Mouse (Mus musculus) C2C12 (cell line): ENCODE results near the gene Hoxb7. TPM values are rescaled to one million over a fixed set of nuclear protein-coding genes. Genes with fewer than 3 reads are reported as not detected.

ENCODE experiments used
- H3K27me3 ChIP-seq: one replicate; pipeline ENCODE4 v1.6.1; 2011; ENCODE audit not compliant: control insufficient read depth, insufficient read depth, insufficient read length
- H3K36me3 ChIP-seq: one replicate; pipeline ENCODE4 v1.6.1; 2011; ENCODE audit not compliant: control insufficient read depth, insufficient read depth
- H3K4me3 ChIP-seq: one replicate; pipeline ENCODE4 v1.5.1; 2011; ENCODE audit warnings: mild to moderate bottlenecking, control low read depth; ENCODE audit not compliant: poor library complexity, insufficient read depth, severe bottlenecking
- H3K79me2 ChIP-seq: one replicate; pipeline ENCODE4 v1.6.1; 2011; ENCODE audit not compliant: control insufficient read depth, insufficient read depth
- H3K79me3 ChIP-seq: one replicate; pipeline ENCODE4 v1.6.1; 2011; ENCODE audit warnings: low read depth, control low read depth
- H3ac ChIP-seq: one replicate; pipeline ENCODE3; 2011; ENCODE audit warnings: low read depth; ENCODE audit not compliant: control insufficient read depth, insufficient read length
- CEBPB ChIP-seq: IDR thresholded peaks from one replicate; pipeline ENCODE4 v1.6.1; 2011; ENCODE audit warnings: low read depth, mild to moderate bottlenecking, control low read depth, moderate library complexity
- CTCF ChIP-seq: IDR thresholded peaks from one replicate; pipeline ENCODE4 v1.5.1; 2011; ENCODE audit not compliant: control insufficient read depth, insufficient read depth, insufficient read length
- FOSL1 ChIP-seq: IDR thresholded peaks from one replicate; pipeline ENCODE4 v1.8.0; 2011; ENCODE audit warnings: mild to moderate bottlenecking, low read length; ENCODE audit not compliant: poor library complexity, insufficient read depth, severe bottlenecking
- MAX ChIP-seq: IDR thresholded peaks from one replicate; pipeline ENCODE4 v1.6.1; 2011; ENCODE audit warnings: mild to moderate bottlenecking, control low read depth
- MYOD1 ChIP-seq: IDR thresholded peaks from one replicate; pipeline ENCODE4 v1.6.1; 2011; ENCODE audit warnings: low read depth; ENCODE audit not compliant: control insufficient read depth, insufficient read length
- MYOG ChIP-seq: IDR thresholded peaks from one replicate; pipeline ENCODE4 v1.6.1; 2011; ENCODE audit not compliant: control insufficient read depth, insufficient read length; ENCODE audit errors: extremely low read depth
- USF1 ChIP-seq: IDR thresholded peaks from one replicate; pipeline ENCODE4 v1.6.1; 2011; ENCODE audit warnings: low read depth, mild to moderate bottlenecking, control low read depth, moderate library complexity
- polyA plus RNA-seq: library from polyadenylated mRNA; unstranded; fragments of >200 nt; fragmentation: generic; extraction: Trizol; gene quantifications from one replicate; pipeline ENCODE4 v1.2.1, GENCODE M21; 2012; ENCODE audit warnings: missing spikeins

Gene Hoxb7
- polyA plus RNA-seq, 1 experiment, result 0.04 TPM

GRCm38 (mm10) chr11:96319071-96319902 is 32.9 kb downstream of the Hoxb7 start:
- H3K79me3 ChIP-seq, result no peaks in the 10 kb centered on the region
- H3K27me3 ChIP-seq, result peaks cover 73% of the 10 kb centered on the region
- no peak overlapping the region for H3K4me3 ChIP-seq
- no peak overlapping the region for H3ac ChIP-seq
- no peaks in the 10 kb centered on the region for H3K79me2 ChIP-seq
- TF ChIP-seq FOSL1 (no peak), CEBPB (no peak), MYOG (no peak)
- no peaks in the 10 kb centered on the region for H3K36me3 ChIP-seq

GRCm38 (mm10) chr11:96319910-96320309 is 33.5 kb downstream of the Hoxb7 start:
- Histone ChIP-seq H3K79me3 (no peaks in the 10 kb centered on the region), H3K36me3 (no peaks in the 10 kb centered on the region), H3K79me2 (no peaks in the 10 kb centered on the region), H3K4me3 (peak overlapping the region; percentile 6), H3ac (no peak overlapping the region), H3K27me3 (peaks cover 70% of the 10 kb centered on the region)
- TF ChIP-seq FOSL1 (no peak), USF1 (no peak), CTCF (no peak), MYOG (no peak), MAX (no peak), CEBPB (no peak), MYOD1 (no peak)

GRCm38 (mm10) chr11:96320688-96321087 is 34.3 kb downstream of the Hoxb7 start:
- H3K79me2 ChIP-seq, result no peaks in the 10 kb centered on the region

GRCm38 (mm10) chr11:96321846-96322245 is 35.4 kb downstream of the Hoxb7 start:
- H3K27me3 ChIP-seq, result peaks cover 76% of the 10 kb centered on the region
- no peak overlapping the region for H3K4me3 ChIP-seq

More at GRCm38 (mm10) chr11:96320688-96321087, 34.3 kb downstream of the Hoxb7 start:
- Histone ChIP-seq H3K27me3 (peaks cover 70% of the 10 kb centered on the region), H3K79me3 (no peaks in the 10 kb centered on the region), H3K4me3 (no peak overlapping the region), H3ac (no peak overlapping the region), H3K36me3 (no peaks in the 10 kb centered on the region)
- TF ChIP-seq FOSL1 (no peak), MYOD1 (no peak), CEBPB (no peak)

GRCm38 (mm10) chr11:96322738-96323137 is 36.3 kb downstream of the Hoxb7 start:
- H3K79me3 ChIP-seq, result no peaks in the 10 kb centered on the region
- H3K36me3 ChIP-seq, result no peaks in the 10 kb centered on the region
- H3ac ChIP-seq, result no peak overlapping the region
- TF ChIP-seq MAX (no peak), CEBPB (no peak), MYOD1 (no peak), FOSL1 (no peak), MYOG (no peak), USF1 (no peak), CTCF (no peak)
- no peaks in the 10 kb centered on the region for H3K79me2 ChIP-seq
- peaks cover 80% of the 10 kb centered on the region for H3K27me3 ChIP-seq
- H3K4me3 ChIP-seq, result no peak overlapping the region

More at GRCm38 (mm10) chr11:96321846-96322245, 35.4 kb downstream of the Hoxb7 start:
- Histone ChIP-seq H3K36me3 (no peaks in the 10 kb centered on the region), H3K79me3 (no peaks in the 10 kb centered on the region), H3K79me2 (no peaks in the 10 kb centered on the region), H3ac (no peak overlapping the region)
- TF ChIP-seq USF1, result no peak
- no peak for TF ChIP-seq MYOG
- TF ChIP-seq FOSL1, result no peak
- TF ChIP-seq CEBPB, result no peak
- no peak for TF ChIP-seq CTCF
- no peak for TF ChIP-seq MYOD1
- no peak for TF ChIP-seq MAX

GRCm38 (mm10) chr11:96323154-96323553 is 36.7 kb downstream of the Hoxb7 start, which contains the start of gene Hoxb3:
Hoxb3 (plus strand) TSS chr11:96323326.
- TF ChIP-seq CEBPB (no peak), USF1 (no peak), MYOD1 (no peak), MAX (no peak), FOSL1 (no peak), CTCF (no peak), MYOG (no peak)
- peaks cover 79% of the 10 kb centered on the region for H3K27me3 ChIP-seq
- no peaks in the 10 kb centered on the region for H3K79me3 ChIP-seq

More at GRCm38 (mm10) chr11:96323154-96323553, 36.7 kb downstream of the Hoxb7 start, which contains the start of gene Hoxb3:
- Histone ChIP-seq H3K4me3 (no peak within 1 kb of the TSS), H3K36me3 (no peaks in the 10 kb centered on the region), H3ac (no peak within 1 kb of the TSS), H3K79me2 (no peaks in the 10 kb centered on the region)
